Mouse (Mus musculus) heart, embryonic 12.5 days (tissue): ENCODE measurements around the gene Zfp831. TPM values are rescaled to one million over a fixed set of nuclear protein-coding genes. Genes with fewer than 3 reads are reported as not detected.

Source experiments
- ATAC-seq: fragments of 200-750 bp; cut with Nextera tagmentation; 2 replicates; pipeline ENCODE4 v1.8.0; 2017; ENCODE audit warnings: moderate TSS enrichment, moderate library complexity; ENCODE audit not compliant: insufficient number of reproducible peaks, low FRiP score
- H3K27ac ChIP-seq: fragments of 300-500 bp; sonication (generic); 2 replicates; pipeline ENCODE4 v1.5.1; 2016; ENCODE audit warnings: mild to moderate bottlenecking, moderate library complexity; ENCODE audit not compliant: poor library complexity, severe bottlenecking
- H3K27me3 ChIP-seq: fragments of 300-500 bp; sonication (generic); replicated peaks from 2 replicates; pipeline ENCODE4 v1.6.1; 2016; ENCODE audit warnings: mild to moderate bottlenecking, moderate library complexity
- H3K36me3 ChIP-seq: fragments of 300-500 bp; sonication (generic); 2 replicates; pipeline ENCODE4 v1.6.1; 2016; ENCODE audit warnings: mild to moderate bottlenecking, moderate library complexity
- H3K4me1 ChIP-seq: fragments of 300-500 bp; sonication (generic); replicated peaks from 2 replicates; pipeline ENCODE4 v1.6.1; 2016; ENCODE audit warnings: mild to moderate bottlenecking
- H3K4me2 ChIP-seq: fragments of 300-500 bp; sonication (generic); 2 replicates; pipeline ENCODE4 v1.6.1; 2016; ENCODE audit warnings: mild to moderate bottlenecking, moderate library complexity
- H3K4me3 ChIP-seq: fragments of 300-500 bp; sonication (generic); 2 replicates; pipeline ENCODE4 v1.5.1; 2016; ENCODE audit warnings: mild to moderate bottlenecking
- H3K9ac ChIP-seq: fragments of 300-500 bp; sonication (generic); 2 replicates; pipeline ENCODE4 v1.6.1; 2016; ENCODE audit warnings: mild to moderate bottlenecking, moderate library complexity
- H3K9me3 ChIP-seq: fragments of 300-500 bp; sonication (generic); replicated peaks from 2 replicates; pipeline ENCODE4 v1.6.1; 2016; ENCODE audit warnings: mild to moderate bottlenecking, moderate library complexity
- whole genome bisulfite sequencing: fragments of 180-500 bp; shearing (Covaris S2); methylation state at CpG from one replicate; pipeline ENCODE4 v1.1.7; 2016; 5-methylcytosine and 5-hydroxymethylcytosine counted together
- polyA plus RNA-seq: library from polyadenylated mRNA; unstranded; fragments of >200 nt; fragmentation: Nextera tagmentation; extraction: Ambion mirVana; gene quantifications from 2 replicates; pipeline ENCODE4 v1.2.1, GENCODE M21; 2016

Gene Zfp831
- polyA plus RNA-seq, 1 experiment from 2014 or later, result not detected

GRCm38 (mm10) chr2:174606376-174606775, 37.0 kb upstream of the Zfp831 start:
- Histone ChIP-seq H3K27ac (no peak overlapping the region), H3K4me3 (no peak overlapping the region), H3K4me1 (peaks cover 13% of the 10 kb centered on the region), H3K27me3 (no peaks in the 10 kb centered on the region), H3K9me3 (no peaks in the 10 kb centered on the region), H3K9ac (no peak overlapping the region), H3K4me2 (no peak overlapping the region), H3K36me3 (no peaks in the 10 kb centered on the region)
- no peak for ATAC-seq
- 63% methylated on average over 5 of the region's 5 CpGs for WGBS

- peaks cover 5% of the 10 kb centered on the region; the same call in 1 of the 2 replicates for H3K4me1 ChIP-seq
- no peaks in the 10 kb centered on the region for H3K9me3 ChIP-seq
- 77% methylated on average over 5 of the region's 5 CpGs for WGBS
- no peaks in the 10 kb centered on the region for H3K27me3 ChIP-seq
- no peak for ATAC-seq
- no peak overlapping the region for H3K27ac ChIP-seq
- no peak overlapping the region for H3K4me2 ChIP-seq
- no peak overlapping the region for H3K9ac ChIP-seq
- H3K4me3 ChIP-seq, result no peak overlapping the region
- H3K36me3 ChIP-seq, result no peaks in the 10 kb centered on the region
These were observed 33.4 kb upstream of the Zfp831 start for GRCm38 (mm10) chr2:174609892-174610291.

- no peak for ATAC-seq
- Histone ChIP-seq H3K27me3 (no peaks in the 10 kb centered on the region), H3K4me2 (no peak overlapping the region), H3K4me3 (no peak overlapping the region), H3K4me1 (peaks cover 5% of the 10 kb centered on the region; the same call in 1 of the 2 replicates), H3K9me3 (no peaks in the 10 kb centered on the region), H3K36me3 (no peaks in the 10 kb centered on the region), H3K27ac (no peak overlapping the region), H3K9ac (no peak overlapping the region)
- WGBS, result 29% methylated on average over 2 of the region's 2 CpGs
These were observed 30.8 kb upstream of the Zfp831 start for GRCm38 (mm10) chr2:174612386-174613063.

DNA sequence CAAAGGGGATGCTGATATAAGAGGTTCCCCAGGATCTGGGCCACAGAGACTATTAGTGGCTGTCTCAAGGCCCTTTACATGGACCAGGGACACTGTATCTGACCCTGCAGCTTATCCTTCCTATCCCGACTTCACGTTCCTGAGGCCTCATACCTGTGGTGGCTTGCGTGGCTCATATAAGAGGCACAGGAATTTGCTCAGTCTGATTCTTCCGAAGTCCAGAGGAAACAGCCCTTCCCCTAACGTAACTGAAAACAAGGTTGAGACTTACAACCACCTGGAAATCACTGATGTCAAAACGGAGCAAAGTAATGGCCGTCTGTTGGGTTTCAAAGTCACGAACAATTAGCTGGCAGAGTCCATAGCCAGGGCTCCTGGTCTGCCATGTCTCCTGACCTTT, 30.1 kb upstream of the Zfp831 start:
- Histone ChIP-seq H3K27ac (no peak overlapping the region), H3K36me3 (no peaks in the 10 kb centered on the region), H3K9ac (no peak overlapping the region), H3K4me3 (no peak overlapping the region), H3K4me2 (no peak overlapping the region), H3K27me3 (no peaks in the 10 kb centered on the region), H3K9me3 (no peaks in the 10 kb centered on the region), H3K4me1 (peaks cover 5% of the 10 kb centered on the region; the same call in 1 of the 2 replicates)
- WGBS, result 80% methylated on average over 8 of the region's 8 CpGs
- ATAC-seq, result no peak

- H3K4me3 ChIP-seq, result no peak overlapping the region
- ATAC-seq, result no peak
- WGBS, result 63% methylated on average over 11 of the region's 11 CpGs
- H3K4me2 ChIP-seq, result no peak overlapping the region
- H3K27me3 ChIP-seq, result no peaks in the 10 kb centered on the region
- H3K4me1 ChIP-seq, result peaks cover 5% of the 10 kb centered on the region; the same call in 1 of the 2 replicates
- H3K9me3 ChIP-seq, result no peaks in the 10 kb centered on the region
- no peaks in the 10 kb centered on the region for H3K36me3 ChIP-seq
- no peak overlapping the region for H3K9ac ChIP-seq
- no peak overlapping the region for H3K27ac ChIP-seq
These were observed 29.4 kb upstream of the Zfp831 start for GRCm38 (mm10) chr2:174613921-174614441.

DNA sequence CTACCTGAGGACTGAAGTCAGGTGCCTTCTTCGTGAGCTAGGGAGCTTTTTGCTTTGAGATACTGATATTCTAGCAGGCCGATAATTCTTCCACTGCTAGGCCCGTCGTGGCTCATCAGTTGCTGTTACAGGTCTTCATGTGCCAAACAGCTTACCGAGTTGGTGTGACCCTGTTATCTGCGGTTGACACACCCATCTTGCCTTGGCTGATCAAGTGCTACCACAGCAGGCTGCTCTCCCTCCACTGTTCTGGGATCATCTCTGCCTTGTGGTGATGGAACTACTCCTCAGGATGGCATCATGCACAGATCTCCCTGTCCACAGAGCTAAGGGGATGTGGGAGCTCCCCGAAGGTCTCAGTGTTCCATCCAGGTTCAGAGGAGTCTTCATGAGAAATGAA, 21.5 kb upstream of the Zfp831 start:
- no peak for ATAC-seq
- H3K4me1 ChIP-seq, result no peaks in the 10 kb centered on the region
- no peak overlapping the region for H3K4me3 ChIP-seq
- no peaks in the 10 kb centered on the region for H3K9me3 ChIP-seq
- no peak overlapping the region for H3K4me2 ChIP-seq
- H3K27me3 ChIP-seq, result no peaks in the 10 kb centered on the region
- no peak overlapping the region for H3K9ac ChIP-seq
- no peaks in the 10 kb centered on the region for H3K36me3 ChIP-seq
- WGBS, result 75% methylated on average over 7 of the region's 7 CpGs
- no peak overlapping the region for H3K27ac ChIP-seq

- ATAC-seq, result no peak
- Histone ChIP-seq H3K4me3 (no peak overlapping the region), H3K4me1 (no peaks in the 10 kb centered on the region), H3K4me2 (no peak overlapping the region), H3K27me3 (no peaks in the 10 kb centered on the region), H3K27ac (no peak overlapping the region), H3K36me3 (no peaks in the 10 kb centered on the region), H3K9ac (no peak overlapping the region), H3K9me3 (no peaks in the 10 kb centered on the region)
- WGBS, result 69% methylated on average over 7 of the region's 7 CpGs
These were observed 18.9 kb upstream of the Zfp831 start for GRCm38 (mm10) chr2:174624430-174624829.

- no peak for ATAC-seq
- no peak overlapping the region for H3K9ac ChIP-seq
- H3K27ac ChIP-seq, result no peak overlapping the region
- H3K4me1 ChIP-seq, result no peaks in the 10 kb centered on the region
- no peak overlapping the region for H3K4me2 ChIP-seq
- no peak overlapping the region for H3K4me3 ChIP-seq
- 56% methylated on average over 8 of the region's 8 CpGs for WGBS
- no peaks in the 10 kb centered on the region for H3K36me3 ChIP-seq
- H3K27me3 ChIP-seq, result no peaks in the 10 kb centered on the region
- H3K9me3 ChIP-seq, result no peaks in the 10 kb centered on the region
These were observed 16.3 kb upstream of the Zfp831 start for GRCm38 (mm10) chr2:174627021-174627420.

DNA sequence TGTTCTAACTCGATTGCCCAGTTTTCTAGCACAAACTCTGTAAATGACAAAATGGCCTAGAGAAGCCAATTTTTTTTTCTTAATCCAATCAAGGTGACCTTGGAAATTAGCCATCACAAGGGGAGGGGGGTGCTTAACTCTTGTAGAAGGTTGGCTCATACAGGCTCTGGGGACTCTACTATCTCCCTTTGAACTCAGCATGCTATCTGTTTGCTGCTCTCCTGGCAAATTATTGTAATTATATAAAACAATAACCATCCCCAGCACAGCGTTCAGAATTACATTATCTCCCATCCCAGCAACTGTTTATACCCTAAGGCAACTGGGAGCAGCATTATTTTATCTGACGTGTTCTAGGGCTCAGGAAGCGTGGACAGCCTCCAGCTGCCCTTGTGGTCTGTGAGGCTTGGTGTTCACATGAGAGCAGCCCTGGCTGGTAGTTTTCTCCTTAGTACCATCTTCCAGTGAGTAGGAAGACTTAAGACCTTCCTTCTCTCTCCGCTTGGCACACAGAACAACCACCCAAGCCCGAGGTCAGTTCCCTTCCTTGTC, 14.0 kb upstream of the Zfp831 start:
- Histone ChIP-seq H3K27me3 (no peaks in the 10 kb centered on the region), H3K4me3 (no peak overlapping the region), H3K4me2 (no peak overlapping the region), H3K36me3 (no peaks in the 10 kb centered on the region), H3K9ac (no peak overlapping the region), H3K27ac (no peak overlapping the region), H3K9me3 (no peaks in the 10 kb centered on the region; the same call in 1 of the 2 replicates), H3K4me1 (no peaks in the 10 kb centered on the region)
- WGBS, result 69% methylated on average over 6 of the region's 6 CpGs
- ATAC-seq, result no peak

DNA sequence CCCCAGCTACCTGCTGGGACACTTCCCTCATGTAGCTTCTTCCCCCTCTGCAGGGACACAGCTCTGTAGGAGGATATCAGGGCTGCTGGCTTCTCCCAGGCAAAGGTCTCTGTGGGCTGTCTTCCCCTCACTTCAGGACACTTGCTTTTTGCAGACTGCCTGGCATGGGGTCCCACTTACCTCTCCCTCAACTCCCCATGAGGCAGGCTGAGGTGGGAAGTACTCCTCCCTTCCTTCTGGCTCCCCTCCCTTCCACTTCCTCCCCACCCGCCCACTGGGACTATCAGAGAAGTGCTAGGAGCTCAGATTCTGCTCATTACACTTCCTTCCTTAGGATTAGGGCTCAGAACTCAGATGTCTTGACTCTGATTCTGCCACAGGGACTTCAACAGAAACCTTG, 6.6 kb upstream of the Zfp831 start:
- Histone ChIP-seq H3K27ac (no peak overlapping the region), H3K4me1 (peaks cover 5% of the 10 kb centered on the region; the same call in 1 of the 2 replicates), H3K27me3 (no peaks in the 10 kb centered on the region), H3K4me3 (no peak overlapping the region), H3K9ac (no peak overlapping the region), H3K9me3 (no peaks in the 10 kb centered on the region; the same call in 1 of the 2 replicates), H3K4me2 (no peak overlapping the region), H3K36me3 (no peaks in the 10 kb centered on the region)
- ATAC-seq, result no peak
- WGBS, result 14% methylated on average over 1 of the region's 1 CpGs

DNA sequence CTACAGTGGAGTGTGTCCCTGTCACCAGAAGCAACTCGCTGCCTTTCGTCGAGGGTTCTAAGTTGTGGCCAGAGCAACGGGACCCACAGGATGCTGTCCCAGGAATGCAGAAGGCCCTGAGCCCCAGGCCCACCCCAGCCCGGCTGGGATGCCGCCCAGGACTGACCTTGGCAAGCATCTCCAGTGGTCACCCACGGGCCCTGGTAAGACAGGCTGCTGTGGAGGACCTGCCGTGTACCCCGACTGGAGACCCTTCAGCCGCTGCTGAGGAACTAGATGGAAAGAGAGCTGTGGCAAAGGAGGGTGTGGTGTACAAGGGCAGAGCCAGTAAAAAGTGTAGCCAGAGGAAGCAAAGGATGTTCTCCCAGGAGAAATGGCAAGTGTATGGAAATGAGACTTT, 1.6 kb downstream of the Zfp831 start:
- ATAC-seq, result no peak
- no peaks in the 10 kb centered on the region for H3K9me3 ChIP-seq
- WGBS, result 80% methylated on average over 10 of the region's 10 CpGs

More for the DNA sequence above, 1.6 kb downstream of the Zfp831 start:
- H3K4me1 ChIP-seq, result no peaks in the 10 kb centered on the region
- no peak overlapping the region for H3K4me3 ChIP-seq
- H3K27ac ChIP-seq, result no peak overlapping the region
- H3K27me3 ChIP-seq, result peaks cover 13% of the 10 kb centered on the region; the same call in 1 of the 2 replicates
- H3K9ac ChIP-seq, result no peak overlapping the region
- no peaks in the 10 kb centered on the region for H3K36me3 ChIP-seq
- H3K4me2 ChIP-seq, result no peak overlapping the region
